Mouse (Mus musculus) midbrain, embryonic 14.5 days (tissue): ENCODE results near the gene Fam198b. TPM values are rescaled to one million over a fixed set of nuclear protein-coding genes. Genes with fewer than 3 reads are reported as not detected.

Source experiments
- ATAC-seq: fragments of 200-750 bp; cut with Nextera tagmentation; 2 replicates; pipeline ENCODE4 v1.8.0; 2017; ENCODE audit warnings: moderate number of reproducible peaks, moderate library complexity; ENCODE audit not compliant: low FRiP score, low TSS enrichment
- DNase-seq: peaks from one replicate; pipeline ENCODE4 v3.0.0-alpha.2; 2015
- H3K27ac ChIP-seq: fragments of 300-500 bp; sonication (generic); replicated peaks from 2 replicates; pipeline ENCODE4 v1.5.1; 2014; ENCODE audit warnings: mild to moderate bottlenecking, low read depth, low read length, moderate library complexity
- H3K27me3 ChIP-seq: fragments of 300-500 bp; sonication (generic); 2 replicates; pipeline ENCODE4 v1.6.1; 2014; ENCODE audit warnings: low read length, control low read depth, mixed read lengths; ENCODE audit not compliant: control insufficient read depth, insufficient read depth
- H3K36me3 ChIP-seq: fragments of 300-500 bp; sonication (generic); 2 replicates; pipeline ENCODE4 v1.6.1; 2014; ENCODE audit warnings: low read length, control low read depth; ENCODE audit not compliant: control insufficient read depth, insufficient read depth
- H3K4me1 ChIP-seq: fragments of 300-500 bp; sonication (generic); 2 replicates; pipeline ENCODE4 v1.6.1; 2014; ENCODE audit warnings: mild to moderate bottlenecking, antibody characterized with exemption, low read length, control low read depth; ENCODE audit not compliant: control insufficient read depth, insufficient read depth
- H3K4me2 ChIP-seq: fragments of 300-500 bp; sonication (generic); 2 replicates; pipeline ENCODE4 v1.6.1; 2014; ENCODE audit warnings: mild to moderate bottlenecking, low read length, moderate library complexity
- H3K4me3 ChIP-seq: fragments of 300-500 bp; sonication (generic); replicated peaks from 2 replicates; pipeline ENCODE4 v1.5.1; 2014; ENCODE audit warnings: low read depth, low read length
- H3K9ac ChIP-seq: fragments of 300-500 bp; sonication (generic); replicated peaks from 2 replicates; pipeline ENCODE4 v1.6.1; 2014; ENCODE audit warnings: mild to moderate bottlenecking, low read length, moderate library complexity
- H3K9me3 ChIP-seq: fragments of 300-500 bp; sonication (generic); 2 replicates; pipeline ENCODE4 v1.6.1; 2016; ENCODE audit warnings: low read length, control low read depth, mixed read lengths; ENCODE audit not compliant: control insufficient read depth
- WGBS: fragments of 180-500 bp; shearing (Covaris S2); extraction: QIAGEN DNeasy Blood & Tissue Kit; methylation state at CpG from one replicate; pipeline ENCODE4 v1.1.7; 2014; 5-methylcytosine and 5-hydroxymethylcytosine counted together
- polyA plus RNA-seq: library from polyadenylated mRNA; unstranded; fragments of >200 nt; fragmentation: Nextera tagmentation; extraction: Ambion mirVana; gene quantifications from 2 replicates; pipeline ENCODE4 v1.2.1, GENCODE M21; 2014

Gene Fam198b
- polyA plus RNA-seq, 1 experiment from 2014 or later = 0.72 TPM

GRCm38 (mm10) chr3:79989250-79989649, 104.9 kb downstream of the Fam198b start:
- H3K27me3 ChIP-seq = no peaks in the 10 kb centered on the region
- ATAC-seq (no peak), DNase-seq (no peak)
- H3K4me3 ChIP-seq = no peak overlapping the region
- H3K9me3 ChIP-seq = no peaks in the 10 kb centered on the region
- H3K27ac ChIP-seq = no peak overlapping the region
- H3K4me2 ChIP-seq = no peak overlapping the region
- H3K9ac ChIP-seq = no peak overlapping the region
- 92% methylated on average over 8 of the region's 8 CpGs for WGBS
- H3K4me1 ChIP-seq = no peaks in the 10 kb centered on the region
- no peaks in the 10 kb centered on the region for H3K36me3 ChIP-seq

- DNase-seq (no peak), ATAC-seq (no peak)
- WGBS = 66% methylated on average over 2 of the region's 2 CpGs
- H3K27me3 ChIP-seq = no peaks in the 10 kb centered on the region
- H3K9me3 ChIP-seq = no peaks in the 10 kb centered on the region
- H3K27ac ChIP-seq = no peak overlapping the region
- H3K36me3 ChIP-seq = no peaks in the 10 kb centered on the region
- H3K4me2 ChIP-seq = no peak overlapping the region
- H3K9ac ChIP-seq = no peak overlapping the region
- no peak overlapping the region for H3K4me3 ChIP-seq
- H3K4me1 ChIP-seq = no peaks in the 10 kb centered on the region
Measured at GRCm38 (mm10) chr3:79989911-79990310, 105.6 kb downstream of the Fam198b start.

DNA sequence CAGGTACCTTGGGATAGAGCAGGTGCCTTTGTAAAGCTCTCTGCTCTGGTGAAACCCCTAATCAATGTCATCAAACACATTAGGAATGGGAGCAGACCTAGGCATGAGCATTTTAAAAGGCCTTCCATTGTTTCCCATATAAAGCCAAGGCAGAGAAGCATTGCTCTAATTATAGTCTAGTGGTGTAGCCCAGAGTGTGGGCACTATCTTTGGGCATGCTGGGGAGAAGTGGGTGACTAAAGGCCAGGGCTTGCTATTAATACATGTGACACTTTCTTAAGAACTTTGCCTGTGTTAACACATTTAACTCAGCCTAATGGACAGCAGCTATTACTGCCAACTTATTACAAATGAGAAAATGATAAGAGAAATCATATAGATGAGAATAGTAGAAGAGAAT, 106.1 kb downstream of the Fam198b start:
- no peaks in the 10 kb centered on the region for H3K27me3 ChIP-seq
- H3K9me3 ChIP-seq = no peaks in the 10 kb centered on the region
- no peak overlapping the region for H3K27ac ChIP-seq
- H3K4me2 ChIP-seq = no peak overlapping the region
- H3K36me3 ChIP-seq = no peaks in the 10 kb centered on the region
- no peak for DNase-seq
- no peak for ATAC-seq
- no peaks in the 10 kb centered on the region for H3K4me1 ChIP-seq
- H3K9ac ChIP-seq = no peak overlapping the region
- H3K4me3 ChIP-seq = no peak overlapping the region

DNA sequence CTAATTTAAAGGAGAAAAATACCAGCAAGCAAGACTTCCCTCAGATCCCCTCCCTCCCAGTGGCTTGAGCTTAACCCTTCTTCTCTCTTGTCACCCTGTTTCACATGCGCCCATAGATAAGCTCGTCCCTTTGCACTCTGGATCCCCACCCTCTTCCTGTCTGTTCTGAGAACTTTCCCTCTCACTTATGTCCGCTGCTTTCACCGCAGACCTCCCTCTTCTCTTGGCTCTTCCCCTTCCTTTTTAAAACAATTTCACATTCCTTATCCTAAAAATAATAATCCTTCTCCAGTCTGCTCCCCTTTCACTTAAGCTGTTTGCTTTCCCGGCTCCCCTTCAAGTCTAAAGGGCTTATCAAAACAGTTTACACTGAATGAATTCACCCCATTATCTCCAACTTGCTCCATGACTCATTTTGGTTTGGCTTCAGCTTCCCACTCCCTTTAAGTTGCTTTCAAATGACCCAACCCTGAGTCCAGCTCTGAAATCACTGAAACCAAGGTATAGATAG, 109.8 kb downstream of the Fam198b start:
- DNase-seq (no peak), ATAC-seq (no peak)
- Histone ChIP-seq H3K4me2 (no peak overlapping the region), H3K36me3 (no peaks in the 10 kb centered on the region), H3K27ac (no peak overlapping the region), H3K27me3 (no peaks in the 10 kb centered on the region), H3K9me3 (no peaks in the 10 kb centered on the region), H3K4me3 (no peak overlapping the region), H3K4me1 (no peaks in the 10 kb centered on the region), H3K9ac (no peak overlapping the region)
- WGBS = 80% methylated on average over 5 of the region's 5 CpGs

DNA sequence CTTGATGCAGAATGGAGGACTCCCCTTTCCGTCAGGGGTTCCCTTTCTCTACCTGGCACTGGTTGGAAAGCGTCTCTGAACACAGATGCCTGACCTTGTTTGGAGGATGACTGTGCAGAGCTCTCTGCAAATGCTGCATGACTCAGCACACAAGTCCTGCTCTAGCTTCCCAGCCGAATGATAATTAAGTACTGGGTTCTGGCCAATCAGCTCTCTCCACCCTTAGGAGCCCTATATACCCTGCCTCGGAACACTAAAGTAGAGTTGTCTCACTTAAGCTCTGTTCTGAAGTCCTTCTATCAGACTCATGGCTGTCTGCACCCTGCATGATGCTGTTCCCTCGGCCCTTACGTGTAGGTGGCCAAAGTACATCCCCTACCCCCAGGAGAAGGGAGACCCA, 111.4 kb downstream of the Fam198b start:
- no peaks in the 10 kb centered on the region for H3K9me3 ChIP-seq
- no peak overlapping the region for H3K27ac ChIP-seq
- H3K36me3 ChIP-seq = no peaks in the 10 kb centered on the region
- peak; percentile 11; the same call in 1 of the 2 replicates for ATAC-seq
- no peak for DNase-seq
- no peak overlapping the region for H3K9ac ChIP-seq
- H3K4me1 ChIP-seq = no peaks in the 10 kb centered on the region
- H3K27me3 ChIP-seq = no peaks in the 10 kb centered on the region
- WGBS = 84% methylated on average over 6 of the region's 6 CpGs
- H3K4me2 ChIP-seq = no peak overlapping the region
- no peak overlapping the region for H3K4me3 ChIP-seq

Other genes with a start within 250 kb of the Fam198b start
- gene Rxfp1, start 146.7 kb upstream of the Fam198b start, polyA plus RNA-seq = not detected in 2 replicates
- gene Tmem144, start 31.8 kb upstream of the Fam198b start, polyA plus RNA-seq = 0.39 and 0.97 TPM in 2 replicates